Mouse (Mus musculus): ENCODE measurements at regions not wholly inside any gene's neighbourhood (a gene's known extent, or its start where the extent isn't known, plus 50 kb on each side); places are given as distances from the start of the nearest gene placed in this dataset.

- no peak for ATAC-seq
- peak overlapping the region; percentile 15; the same call in 1 of the 2 replicates for H3K4me3 ChIP-seq (ENCODE audit: low read length)
- WGBS = 45% methylated on average over 13 of the region's 13 CpGs
Observed at GRCm38 (mm10) chr15:56810151-56810550, 667.3 kb downstream of the Slc22a22 start.

GRCm38 (mm10) chr15:56807611-56808010 lies 669.8 kb downstream of the Slc22a22 start:
- Histone ChIP-seq H3K27me3 (replicated peaks; ENCODE audit: control insufficient read depth, insufficient read depth, low read length) (no peaks in the 10 kb centered on the region), H3K4me2 (ENCODE audit: low read length) (no peak overlapping the region), H3K4me3 (ENCODE audit: low read length) (no peak overlapping the region), H3K9me3 (ENCODE audit: control insufficient read depth, low read length) (no peaks in the 10 kb centered on the region), H3K4me1 (ENCODE audit: control insufficient read depth, insufficient read depth, low read depth, low read length) (no peaks in the 10 kb centered on the region), H3K27ac (ENCODE audit: low read depth, low read length) (no peak overlapping the region), H3K36me3 (ENCODE audit: control insufficient read depth, insufficient read depth, low read length) (no peaks in the 10 kb centered on the region), H3K9ac (ENCODE audit: low read depth, low read length) (no peak overlapping the region)
- 62% methylated on average over 5 of the region's 5 CpGs for WGBS
- no peak for ATAC-seq

More at GRCm38 (mm10) chr15:56810151-56810550, 667.3 kb downstream of the Slc22a22 start:
- Histone ChIP-seq H3K27me3 (replicated peaks; ENCODE audit: control insufficient read depth, insufficient read depth, low read length) (no peaks in the 10 kb centered on the region), H3K4me2 (ENCODE audit: low read length) (peak overlapping the region; percentile 42), H3K27ac (ENCODE audit: low read depth, low read length) (no peak overlapping the region), H3K36me3 (ENCODE audit: control insufficient read depth, insufficient read depth, low read length) (no peaks in the 10 kb centered on the region), H3K9me3 (ENCODE audit: control insufficient read depth, low read length) (no peaks in the 10 kb centered on the region), H3K9ac (ENCODE audit: low read depth, low read length) (no peak overlapping the region), H3K4me1 (ENCODE audit: control insufficient read depth, insufficient read depth, low read depth, low read length) (no peaks in the 10 kb centered on the region)

- H3K4me3 ChIP-seq (ENCODE audit: low read length) = no peak overlapping the region
- no peaks in the 10 kb centered on the region for H3K36me3 ChIP-seq (ENCODE audit: control insufficient read depth, insufficient read depth, low read length)
- no peak overlapping the region for H3K9ac ChIP-seq (ENCODE audit: low read depth, low read length)
- H3K9me3 ChIP-seq (ENCODE audit: control insufficient read depth, low read length) = no peaks in the 10 kb centered on the region
- H3K4me2 ChIP-seq (ENCODE audit: low read length) = no peak overlapping the region
- H3K27ac ChIP-seq (ENCODE audit: low read depth, low read length) = no peak overlapping the region
- 95% methylated on average over 2 of the region's 2 CpGs for WGBS
- ATAC-seq = no peak
- H3K27me3 ChIP-seq (replicated peaks; ENCODE audit: control insufficient read depth, insufficient read depth, low read length) = no peaks in the 10 kb centered on the region
- no peaks in the 10 kb centered on the region for H3K4me1 ChIP-seq (ENCODE audit: control insufficient read depth, insufficient read depth, low read depth, low read length)
Observed at GRCm38 (mm10) chr15:56801933-56802332, 675.5 kb downstream of the Slc22a22 start.

GRCm38 (mm10) chr15:56775431-56775830 lies 702.0 kb downstream of the Slc22a22 start:
- H3K27ac ChIP-seq (ENCODE audit: low read depth, low read length) = no peak overlapping the region
- no peaks in the 10 kb centered on the region for H3K9me3 ChIP-seq (ENCODE audit: control insufficient read depth, low read length)
- no peak overlapping the region for H3K9ac ChIP-seq (ENCODE audit: low read depth, low read length)
- 82% methylated on average over 5 of the region's 5 CpGs for WGBS
- H3K4me2 ChIP-seq (ENCODE audit: low read length) = no peak overlapping the region
- no peaks in the 10 kb centered on the region for H3K4me1 ChIP-seq (ENCODE audit: control insufficient read depth, insufficient read depth, low read depth, low read length)
- no peak overlapping the region for H3K4me3 ChIP-seq (ENCODE audit: low read length)
- H3K36me3 ChIP-seq (ENCODE audit: control insufficient read depth, insufficient read depth, low read length) = no peaks in the 10 kb centered on the region
- H3K27me3 ChIP-seq (replicated peaks; ENCODE audit: control insufficient read depth, insufficient read depth, low read length) = no peaks in the 10 kb centered on the region
- ATAC-seq = no peak

GRCm38 (mm10) chr15:56774648-56775393 lies 702.6 kb downstream of the Slc22a22 start:
- Histone ChIP-seq H3K4me1 (ENCODE audit: control insufficient read depth, insufficient read depth, low read depth, low read length) (no peaks in the 10 kb centered on the region), H3K9me3 (ENCODE audit: control insufficient read depth, low read length) (no peaks in the 10 kb centered on the region), H3K4me3 (ENCODE audit: low read length) (no peak overlapping the region), H3K4me2 (ENCODE audit: low read length) (no peak overlapping the region), H3K36me3 (ENCODE audit: control insufficient read depth, insufficient read depth, low read length) (no peaks in the 10 kb centered on the region), H3K27ac (ENCODE audit: low read depth, low read length) (no peak overlapping the region), H3K27me3 (replicated peaks; ENCODE audit: control insufficient read depth, insufficient read depth, low read length) (no peaks in the 10 kb centered on the region), H3K9ac (ENCODE audit: low read depth, low read length) (no peak overlapping the region)
- no peak for ATAC-seq
- WGBS = 70% methylated on average over 9 of the region's 9 CpGs

- Histone ChIP-seq H3K27me3 (replicated peaks; ENCODE audit: control insufficient read depth, insufficient read depth, low read length) (no peaks in the 10 kb centered on the region), H3K4me2 (ENCODE audit: low read length) (no peak overlapping the region), H3K36me3 (ENCODE audit: control insufficient read depth, insufficient read depth, low read length) (no peaks in the 10 kb centered on the region), H3K9ac (ENCODE audit: low read depth, low read length) (no peak overlapping the region), H3K27ac (ENCODE audit: low read depth, low read length) (no peak overlapping the region), H3K4me1 (ENCODE audit: control insufficient read depth, insufficient read depth, low read depth, low read length) (peaks cover 2% of the 10 kb centered on the region; the same call in 1 of the 2 replicates), H3K9me3 (ENCODE audit: control insufficient read depth, low read length) (no peaks in the 10 kb centered on the region), H3K4me3 (ENCODE audit: low read length) (no peak overlapping the region)
- 66% methylated on average over 6 of the region's 6 CpGs for WGBS
- ATAC-seq = no peak
Observed at GRCm38 (mm10) chr15:56766356-56766755, 711.1 kb downstream of the Slc22a22 start.

- 34% methylated on average over 9 of the region's 9 CpGs for WGBS
- H3K9me3 ChIP-seq (ENCODE audit: control insufficient read depth, low read length) = no peaks in the 10 kb centered on the region
- no peak overlapping the region for H3K4me3 ChIP-seq (ENCODE audit: low read length)
- no peak for ATAC-seq
- H3K36me3 ChIP-seq (ENCODE audit: control insufficient read depth, insufficient read depth, low read length) = no peaks in the 10 kb centered on the region
- H3K4me2 ChIP-seq (ENCODE audit: low read length) = peak overlapping the region; percentile 8; the same call in 1 of the 2 replicates
- no peaks in the 10 kb centered on the region for H3K27me3 ChIP-seq (replicated peaks; ENCODE audit: control insufficient read depth, insufficient read depth, low read length)
- no peak overlapping the region for H3K9ac ChIP-seq (ENCODE audit: low read depth, low read length)
- peaks cover 2% of the 10 kb centered on the region; the same call in 1 of the 2 replicates for H3K4me1 ChIP-seq (ENCODE audit: control insufficient read depth, insufficient read depth, low read depth, low read length)
- H3K27ac ChIP-seq (ENCODE audit: low read depth, low read length) = no peak overlapping the region
Observed at GRCm38 (mm10) chr15:56764957-56765482, 712.4 kb downstream of the Slc22a22 start.

GRCm38 (mm10) chr15:56764019-56764418 lies 713.4 kb downstream of the Slc22a22 start:
- no peak for ATAC-seq
- Histone ChIP-seq H3K27me3 (replicated peaks; ENCODE audit: control insufficient read depth, insufficient read depth, low read length) (no peaks in the 10 kb centered on the region), H3K4me3 (ENCODE audit: low read length) (no peak overlapping the region), H3K36me3 (ENCODE audit: control insufficient read depth, insufficient read depth, low read length) (no peaks in the 10 kb centered on the region), H3K4me1 (ENCODE audit: control insufficient read depth, insufficient read depth, low read depth, low read length) (peaks cover 2% of the 10 kb centered on the region; the same call in 1 of the 2 replicates), H3K4me2 (ENCODE audit: low read length) (no peak overlapping the region), H3K9me3 (ENCODE audit: control insufficient read depth, low read length) (no peaks in the 10 kb centered on the region), H3K27ac (ENCODE audit: low read depth, low read length) (no peak overlapping the region), H3K9ac (ENCODE audit: low read depth, low read length) (no peak overlapping the region)
- 71% methylated on average over 5 of the region's 5 CpGs for WGBS

GRCm38 (mm10) chr15:56746698-56747097 lies 730.7 kb downstream of the Slc22a22 start:
- Histone ChIP-seq H3K27ac (ENCODE audit: low read depth, low read length) (no peak overlapping the region), H3K27me3 (replicated peaks; ENCODE audit: control insufficient read depth, insufficient read depth, low read length) (no peaks in the 10 kb centered on the region), H3K9ac (ENCODE audit: low read depth, low read length) (no peak overlapping the region), H3K4me1 (ENCODE audit: control insufficient read depth, insufficient read depth, low read depth, low read length) (no peaks in the 10 kb centered on the region), H3K9me3 (ENCODE audit: control insufficient read depth, low read length) (no peaks in the 10 kb centered on the region), H3K36me3 (ENCODE audit: control insufficient read depth, insufficient read depth, low read length) (no peaks in the 10 kb centered on the region), H3K4me3 (ENCODE audit: low read length) (no peak overlapping the region), H3K4me2 (ENCODE audit: low read length) (no peak overlapping the region)
- no peak for ATAC-seq
- 76% methylated on average over 1 of the region's 1 CpGs for WGBS

Data from hindbrain, embryonic 16.5 days (tissue).